Mouse (Mus musculus) CD4-positive naive resting alpha-beta T cell, adult 76 days (primary cell): Measurements from ENCODE around the gene Mettl16. TPM values are rescaled to one million over a fixed set of nuclear protein-coding genes. Genes with fewer than 3 reads are reported as not detected.

Experiments
- total RNA-seq: library from RNA; stranded (reverse); gene quantifications from one replicate; pipeline ENCODE4 v1.2.4, GENCODE M21; 2023

The Mettl16 gene
- 49.0 TPM for total RNA-seq

GRCm38 (mm10) chr11:74770595-74771207, at the start of gene Mettl16:
Gene Mettl16, plus strand, starts transcription at chr11:74770830.

GRCm38 (mm10) chr11:74724235-74724791, 46.3 kb upstream of the Mettl16 start, which contains the start of gene Pafah1b1:
Gene Pafah1b1, minus strand, starts transcription at chr11:74724670.

GRCm38 (mm10) chr11:74830256-74831161, 59.9 kb downstream of the Mettl16 start, which contains the start of gene Mnt:
Gene Mnt, plus strand, starts transcription at chr11:74830920.

Other genes with a start within 250 kb of the Mettl16 start
- 4.7 TPM for gene Rap1gap2, start 159.9 kb upstream of the Mettl16 start, total RNA-seq
- gene Ccdc92b, start 151.2 kb upstream of the Mettl16 start, total RNA-seq = 0.32 TPM
- 39.4 TPM for gene Cluh, start 121.3 kb upstream of the Mettl16 start, total RNA-seq
- 165 TPM for gene Pafah1b1, start 46.2 kb upstream of the Mettl16 start, total RNA-seq
- 91.2 TPM for gene Mnt, start 60.1 kb downstream of the Mettl16 start, total RNA-seq
- gene Sgsm2, start 126.2 kb downstream of the Mettl16 start, total RNA-seq = 9.8 TPM
- 77.6 TPM for gene Tsr1, start 127.2 kb downstream of the Mettl16 start, total RNA-seq
- gene Smg6, start 155.0 kb downstream of the Mettl16 start, total RNA-seq = 73.4 TPM
- gene Srr, start 155.1 kb downstream of the Mettl16 start, total RNA-seq = 3.3 TPM